Mouse (Mus musculus) gastrocnemius, postnatal 25 days (tissue): Measurements from ENCODE around the gene Ttn. TPM values are rescaled to one million over a fixed set of nuclear protein-coding genes. Genes with fewer than 3 reads are reported as not detected.

Experiments
- DNase-seq: peaks from one replicate; pipeline ENCODE4 v3.0.0; 2022
- total RNA-seq, 2 experiments: library from RNA; stranded (reverse); gene quantifications; 1 replicate in 1 of 2; 2 replicates in 1 of 2; pipeline ENCODE4 v1.2.3; 2021

Ttn gene
- total RNA-seq, 2 experiments from 2014 or later, result 6,049 to 7,005 TPM

- DNase-seq, result no peak
These were observed 20.3 kb downstream of the Ttn start for GRCm38 (mm10) chr2:76962045-76962432.

DNA sequence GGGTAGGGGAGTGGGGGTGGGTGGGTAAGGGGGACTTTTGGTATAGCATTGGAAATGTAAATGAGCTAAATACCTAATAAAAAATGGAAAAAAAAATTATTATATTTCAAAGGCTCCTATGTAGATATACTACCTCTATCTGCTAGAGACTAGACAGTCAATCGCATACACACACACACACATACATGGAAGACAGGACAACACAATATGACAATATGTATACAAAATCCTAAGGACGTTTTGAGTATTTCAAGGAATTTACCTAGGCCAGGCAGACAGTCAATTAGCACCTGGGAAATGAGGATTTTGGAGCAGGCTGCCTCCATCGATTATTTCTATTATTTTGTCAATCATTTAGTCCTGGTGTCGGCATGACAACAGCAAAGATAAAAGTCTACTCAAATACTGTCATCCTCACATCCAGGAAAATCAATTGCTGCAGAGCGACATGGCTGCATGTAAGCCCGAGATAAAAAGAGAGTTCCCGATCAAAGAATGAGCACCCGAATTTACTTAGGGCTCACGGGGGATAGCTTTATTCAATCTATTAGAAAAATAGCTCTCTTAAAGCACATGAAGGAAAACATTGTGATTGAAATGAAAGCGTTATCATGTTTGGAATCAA lies 20.8 kb downstream of the Ttn start:
- DNase-seq, result no peak

- no peak for DNase-seq
These were observed 32.6 kb downstream of the Ttn start for GRCm38 (mm10) chr2:76949774-76950173.

DNA sequence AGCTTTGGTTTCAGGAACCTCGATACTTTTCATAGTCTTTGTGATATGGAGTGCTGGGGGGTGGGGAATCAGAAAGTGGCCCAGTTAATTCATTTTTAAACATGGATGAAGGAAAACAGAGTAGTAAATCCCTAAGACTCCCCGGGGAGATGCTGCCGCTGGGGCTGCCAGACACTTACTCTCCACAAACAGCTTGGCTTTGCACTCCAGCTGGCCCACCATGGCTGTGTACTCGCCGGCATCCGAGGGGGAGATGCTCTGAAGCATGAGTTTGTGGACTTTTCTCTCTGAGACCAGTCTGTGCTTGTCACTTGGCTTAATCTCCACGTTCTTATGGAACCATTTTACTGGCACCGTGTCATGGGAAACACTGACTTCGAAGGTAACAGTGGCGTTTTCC lies 43.8 kb downstream of the Ttn start:
- DNase-seq, result no peak

GRCm38 (mm10) chr2:76929718-76930117 lies 52.6 kb downstream of the Ttn start:
- no peak for DNase-seq

GRCm38 (mm10) chr2:76928816-76929215 lies 53.5 kb downstream of the Ttn start:
- no peak for DNase-seq

GRCm38 (mm10) chr2:76928298-76928697 lies 54.0 kb downstream of the Ttn start:
- no peak for DNase-seq

GRCm38 (mm10) chr2:76926927-76927326 lies 55.4 kb downstream of the Ttn start:
- no peak for DNase-seq

DNA sequence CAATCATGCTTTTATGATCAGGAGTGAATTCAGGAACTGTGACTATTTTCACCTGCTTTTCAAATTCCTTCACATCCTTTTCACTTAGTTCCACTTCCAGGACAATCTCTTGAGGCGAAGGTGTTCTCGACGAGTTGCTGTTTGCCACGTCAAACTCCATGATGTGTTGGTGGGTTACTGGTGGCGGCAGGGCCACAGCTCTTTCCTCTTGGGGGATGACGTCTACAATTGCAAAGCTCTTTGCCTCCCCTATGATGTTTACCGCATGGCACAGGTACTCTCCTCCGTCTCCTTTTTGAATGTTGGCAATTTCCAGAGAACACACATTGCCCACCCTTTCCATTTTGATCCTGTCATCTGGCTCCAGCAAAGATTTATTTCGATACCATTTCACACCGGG lies 67.4 kb downstream of the Ttn start:
- no peak for DNase-seq

- DNase-seq, result no peak
These were observed 73.5 kb downstream of the Ttn start for GRCm38 (mm10) chr2:76908705-76909457.

DNA sequence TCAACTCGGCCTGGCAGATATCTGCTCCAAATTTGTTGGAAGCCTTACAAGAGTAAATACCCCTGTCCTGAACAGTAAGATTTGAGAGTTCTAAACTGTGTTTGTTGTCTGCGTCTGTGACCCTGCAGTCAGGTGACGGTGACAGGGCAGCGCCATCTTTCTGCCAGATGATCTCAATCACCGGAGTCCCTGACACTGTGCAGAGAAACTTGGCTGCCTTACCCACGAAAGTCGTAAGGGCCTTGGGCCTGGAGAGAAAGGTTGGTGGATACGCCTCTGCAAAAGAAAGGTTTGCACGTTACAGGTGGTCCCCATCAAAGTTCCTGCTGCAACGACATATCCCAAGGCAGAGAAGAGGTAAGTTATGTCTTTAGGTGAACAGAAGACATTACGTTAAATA lies 79.0 kb downstream of the Ttn start:
- DNase-seq, result no peak

GRCm38 (mm10) chr2:76901476-76902086 lies 80.8 kb downstream of the Ttn start:
- no peak for DNase-seq

GRCm38 (mm10) chr2:76899886-76900285 lies 82.5 kb downstream of the Ttn start:
- no peak for DNase-seq

DNA sequence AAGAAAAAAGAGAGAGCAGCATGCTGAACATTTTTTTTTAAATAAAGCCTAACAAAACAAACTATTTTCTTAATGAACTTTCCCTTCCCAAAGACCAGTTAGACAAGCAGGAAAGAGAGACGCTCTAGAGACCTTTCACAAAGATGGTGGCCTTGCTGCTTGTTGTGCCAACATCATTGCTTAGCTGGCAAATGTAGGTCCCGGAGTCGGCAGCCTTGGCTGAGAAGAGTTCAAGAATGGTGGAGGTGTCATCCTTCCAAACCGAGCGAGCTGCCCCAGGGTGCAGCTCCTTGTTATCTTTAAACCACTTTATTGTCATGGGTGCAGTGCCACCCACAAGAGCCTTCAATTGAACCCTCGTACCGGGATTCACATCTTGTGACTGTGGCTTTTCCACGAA lies 85.4 kb downstream of the Ttn start:
- no peak for DNase-seq

- DNase-seq, result no peak
These were observed 87.0 kb downstream of the Ttn start for GRCm38 (mm10) chr2:76895327-76895726.

DNA sequence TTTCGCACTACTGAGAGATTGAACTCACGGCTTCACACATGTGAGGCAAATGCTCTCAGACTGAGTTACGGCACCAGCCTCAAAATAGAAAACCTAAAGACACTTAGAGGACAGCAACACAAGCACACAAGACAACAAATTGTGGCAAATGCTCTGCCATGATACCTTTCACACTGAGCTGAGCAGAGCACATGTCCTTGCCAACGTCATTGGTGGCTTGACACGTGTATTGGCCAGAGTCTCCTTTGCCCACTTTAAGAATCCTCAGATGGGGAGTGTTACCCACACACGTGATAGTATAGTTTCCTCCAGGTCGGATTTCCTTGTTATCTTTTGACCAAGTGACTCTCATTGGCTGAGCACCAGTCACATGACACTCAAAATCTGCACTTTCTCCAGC lies 93.6 kb downstream of the Ttn start:
- DNase-seq, result no peak

DNA sequence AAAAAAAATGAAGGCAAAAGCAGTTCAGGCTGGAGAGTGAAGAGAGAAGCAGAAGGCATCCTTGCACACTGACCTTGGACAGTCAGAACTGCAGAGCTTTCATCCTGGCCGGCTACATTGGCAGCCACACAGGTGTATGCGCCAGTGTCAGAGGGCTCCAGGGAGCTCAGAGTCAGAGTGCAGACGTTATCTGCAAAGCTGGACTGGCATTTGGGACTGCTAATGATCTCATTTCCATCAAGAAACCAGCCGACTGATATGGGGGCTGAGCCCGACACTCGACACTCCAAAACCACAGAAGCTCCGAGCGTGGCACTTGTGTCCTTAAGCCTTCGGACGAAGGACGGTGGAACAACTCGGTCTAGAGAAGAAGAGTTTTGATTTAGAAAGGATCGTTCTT lies 96.5 kb downstream of the Ttn start:
- DNase-seq, result no peak

DNA sequence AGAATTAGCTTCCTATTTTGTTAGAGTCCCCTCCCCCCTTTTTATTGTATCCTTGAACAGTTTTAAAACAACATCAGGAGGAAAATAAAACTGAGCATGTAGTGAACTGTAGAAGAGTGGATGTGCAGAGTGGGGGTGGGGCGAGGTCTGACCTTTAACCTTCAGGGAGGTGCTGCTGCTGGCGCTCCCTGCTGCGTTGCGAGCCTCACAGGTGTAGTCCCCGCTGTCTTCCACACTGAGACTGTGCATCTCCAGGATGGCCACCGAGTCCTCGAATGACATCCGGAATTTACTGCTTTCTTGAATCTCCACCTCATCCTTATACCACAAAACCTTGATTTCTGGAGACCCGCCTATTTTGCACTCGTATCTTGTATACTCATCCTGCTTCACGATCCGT lies 100.9 kb downstream of the Ttn start:
- no peak for DNase-seq

GRCm38 (mm10) chr2:76875587-76875986 lies 106.8 kb downstream of the Ttn start:
- no peak for DNase-seq

GRCm38 (mm10) chr2:76866928-76867327 lies 115.4 kb downstream of the Ttn start:
- DNase-seq, result no peak

DNA sequence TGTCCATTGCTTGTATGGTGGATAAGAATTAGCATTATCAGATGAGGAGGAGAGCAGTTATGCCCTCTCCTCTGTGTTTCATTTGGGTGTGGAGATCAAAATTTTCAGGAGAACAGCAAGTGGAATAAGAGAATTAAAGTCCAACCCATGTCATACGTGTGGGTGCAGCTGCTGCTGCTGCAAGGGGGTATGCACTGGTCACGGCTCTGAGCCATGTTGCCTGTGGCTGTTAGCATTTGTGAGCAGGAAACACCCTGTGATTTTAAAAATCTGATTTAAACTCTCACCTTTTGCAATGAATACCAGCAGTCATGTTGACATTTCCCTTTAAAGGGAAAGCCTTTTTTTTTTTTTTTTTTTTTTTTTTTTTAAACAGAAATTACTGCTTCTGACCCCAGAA lies 116.8 kb downstream of the Ttn start:
- no peak for DNase-seq

GRCm38 (mm10) chr2:76861327-76861726 lies 121.0 kb downstream of the Ttn start:
- no peak for DNase-seq

GRCm38 (mm10) chr2:76850066-76850465 lies 132.3 kb downstream of the Ttn start:
- DNase-seq, result no peak

- DNase-seq, result no peak
These were observed 139.2 kb downstream of the Ttn start for GRCm38 (mm10) chr2:76843162-76843561.
